Mouse (Mus musculus) bone marrow macrophage, adult 2 months (primary cell): Measurements from ENCODE around the gene Fam241b.

Experiments
- CTCF ChIP-seq: IDR thresholded peaks from 2 replicates; pipeline ENCODE4 v1.5.1; 2012; ENCODE audit warnings: low read depth, mild to moderate bottlenecking, low read length, moderate library complexity
- POLR2A ChIP-seq: IDR thresholded peaks from 2 replicates; pipeline ENCODE4 v1.6.1; 2012; ENCODE audit warnings: mild to moderate bottlenecking, low read depth, low read length, borderline replicate concordance

GRCm38 (mm10) chr10:62128316-62128951 lies 15.3 kb downstream of the Fam241b start:
- TF ChIP-seq POLR2A (no peak), CTCF (no peak)
